Mouse (Mus musculus) erythroblast, adult 5-6 weeks (primary cell): Measurements from ENCODE around the gene Sdk2. TPM values are rescaled to one million over a fixed set of nuclear protein-coding genes. Genes with fewer than 3 reads are reported as not detected.

Experiments
- ATAC-seq: replicated peaks from 2 replicates; pipeline ENCODE4 v1.8.0; 2016; ENCODE audit warnings: moderate number of reproducible peaks, mild to moderate bottlenecking, moderate TSS enrichment, inconsistent platforms; ENCODE audit not compliant: poor library complexity, low FRiP score, severe bottlenecking
- total RNA-seq, 2 experiments: library from RNA; stranded (forward) in 1 of 2; stranded (reverse) in 1 of 2; fragments of 150-400 nt in 1 of 2; fragments of 200-764, 138-1000 nt in 1 of 2; gene quantifications; 2 replicates each; pipeline versions ENCODE4 v1.2.3 to v1.2.4; 2015 to 2017; ENCODE audit warnings: low replicate concordance in 2 of 2

Sdk2 gene
- total RNA-seq, 2 experiments from 2014 or later, result not detected

- no peak for ATAC-seq
Measured at GRCm38 (mm10) chr11:114050511-114050910, 16.3 kb downstream of the Sdk2 start.

- no peak for ATAC-seq
Measured at GRCm38 (mm10) chr11:114047887-114048331, 18.9 kb downstream of the Sdk2 start.

- ATAC-seq, result no peak
Measured at GRCm38 (mm10) chr11:114046927-114047326, 19.9 kb downstream of the Sdk2 start.

GRCm38 (mm10) chr11:114044373-114044772, 22.5 kb downstream of the Sdk2 start:
- ATAC-seq, result no peak

- ATAC-seq, result no peak
Measured at GRCm38 (mm10) chr11:114043530-114043929, 23.3 kb downstream of the Sdk2 start.

GRCm38 (mm10) chr11:114040391-114041035, 26.3 kb downstream of the Sdk2 start:
- no peak for ATAC-seq

GRCm38 (mm10) chr11:114038036-114038435, 28.8 kb downstream of the Sdk2 start:
- ATAC-seq, result no peak

GRCm38 (mm10) chr11:114031491-114031890, 35.4 kb downstream of the Sdk2 start:
- ATAC-seq, result no peak

- no peak for ATAC-seq
Measured at GRCm38 (mm10) chr11:114030214-114030613, 36.6 kb downstream of the Sdk2 start.

GRCm38 (mm10) chr11:114028512-114028911, 38.3 kb downstream of the Sdk2 start:
- no peak for ATAC-seq

- ATAC-seq, result no peak
Measured at GRCm38 (mm10) chr11:114028021-114028420, 38.8 kb downstream of the Sdk2 start.

GRCm38 (mm10) chr11:114025056-114025455, 41.8 kb downstream of the Sdk2 start:
- no peak for ATAC-seq

- ATAC-seq, result no peak
Measured at GRCm38 (mm10) chr11:114023965-114024364, 42.9 kb downstream of the Sdk2 start.

GRCm38 (mm10) chr11:114022166-114022565, 44.7 kb downstream of the Sdk2 start:
- ATAC-seq, result no peak

GRCm38 (mm10) chr11:114019087-114019486, 47.8 kb downstream of the Sdk2 start:
- ATAC-seq, result no peak

- no peak for ATAC-seq
Measured at GRCm38 (mm10) chr11:114016889-114017392, 49.9 kb downstream of the Sdk2 start.

- no peak for ATAC-seq
Measured at GRCm38 (mm10) chr11:114016108-114016888, 50.5 kb downstream of the Sdk2 start.

- no peak for ATAC-seq
Measured at GRCm38 (mm10) chr11:114011523-114011922, 55.3 kb downstream of the Sdk2 start.

- ATAC-seq, result no peak
Measured at GRCm38 (mm10) chr11:114005879-114006278, 61.0 kb downstream of the Sdk2 start.

- no peak for ATAC-seq
Measured at GRCm38 (mm10) chr11:114004651-114005050, 62.2 kb downstream of the Sdk2 start.

- ATAC-seq, result no peak
Measured at GRCm38 (mm10) chr11:114003195-114003594, 63.7 kb downstream of the Sdk2 start.
